Mouse (Mus musculus): ENCODE measurements around the gene Nudt2.

GRCm38 (mm10) chr4:41513309-41513708, 48.4 kb downstream of the Nudt2 start:
- TF ChIP-seq CTCF (IDR thresholded peaks at IDR 0.05; ENCODE audit: low read depth) (no peak), EP300 (IDR thresholded peaks at IDR 0.05; ENCODE audit: low read depth) (no peak)
